Comparison of ENCODE assay signal across 23 mouse cellular contexts in the genomic region with DNA sequence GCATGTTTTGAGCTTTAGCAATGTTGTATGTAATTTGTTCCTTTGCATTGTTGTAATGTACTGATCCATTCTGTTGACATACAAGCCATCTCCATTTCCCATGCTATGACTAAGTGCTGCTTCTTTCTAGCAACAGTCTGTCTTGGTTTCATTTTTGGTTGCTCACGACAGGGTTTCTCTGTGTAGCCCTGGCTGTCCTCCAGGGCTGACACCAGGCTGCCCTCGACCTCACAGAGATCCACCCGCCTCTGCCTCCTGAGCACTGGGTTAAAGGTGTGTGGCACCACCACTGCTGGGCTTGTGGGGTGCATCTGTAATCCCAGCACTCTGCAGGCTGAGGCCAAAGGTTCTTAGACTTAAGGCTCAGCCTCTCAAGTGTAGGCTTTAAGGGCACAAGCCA. TPM values are rescaled to one million over a fixed set of nuclear protein-coding genes. Genes with fewer than 3 reads are reported as not detected.
DNase-seq lines count a peak whose midpoint lies in the region; ATAC-seq and TF ChIP-seq lines count a peak whose summit lies in the region.
"Had no signal": no experiment of that assay in that cellular context is flagged by ENCODE, and none has a peak within 500 bp of the region (broad histone marks: within the 10 kb centered on the region; RNA-seq: fewer than 3 reads in every experiment).

No protein-coding gene starts in this region.

- TF ChIP-seq CTCF in liver, adult 2 months (IDR thresholded peaks at IDR 0.05; ENCODE audit: low read depth, low read length) = no peak
- no peak for TF ChIP-seq CTCF in cerebellum, adult 2 months (IDR thresholded peaks at IDR 0.05; ENCODE audit: borderline replicate concordance, insufficient read depth, low read depth, low read length)

- in situ Hi-C loops in ES-E14 (cut with MboI; ENCODE audit: low sequenced_read_pairs in 2 of 2, unreplicated experiment in 2 of 2) = no loop called here

- no peaks in the 10 kb centered on the region; the same call in 1 of the 2 replicates for H3K79me2 ChIP-seq in liver, adult 2 months (ENCODE audit: control insufficient read depth, insufficient read depth, low read length)

- no peaks in the 10 kb centered on the region for H3K36me3 ChIP-seq in liver, adult 2 months (ENCODE audit: control insufficient read depth, insufficient read depth, low read length)
- H3K36me3 ChIP-seq in ES-E14 (ENCODE audit: control insufficient read depth, insufficient read depth, low read length, poor library complexity, severe bottlenecking) = peaks cover 40% of the 10 kb centered on the region

- ATAC-seq in inflammation-experienced regulatory T-cells, adult 6 months = peak; percentile 79
- ATAC-seq: forebrain, embryonic 14.5 days had no signal

- peak; percentile 7 for DNase-seq in liver, adult 2 months (ENCODE audit: extremely low read depth, low read depth, low spot score)
- no peak for DNase-seq in liver
- peak; percentile 49 for DNase-seq in 416B (ENCODE audit: low read depth)
- no peak for DNase-seq in ES-E14 (ENCODE audit: low read depth, low spot score)
- DNase-seq in gastrocnemius, postnatal 10 days = no peak
- no peak for DNase-seq in cerebellum, adult 2 months
- DNase-seq in gastrocnemius, postnatal 4 days (ENCODE audit: low spot score in 2 of 2) = no peak
- DNase-seq: cerebellum, adult 18-20 months; cerebellum, postnatal 36 days; embryo, embryonic 11 days; kidney, adult 2 months; kidney, postnatal 10 days; lung, adult 2 months; lung, postnatal 14 days; midbrain, embryonic 14.5 days; right cerebral cortex, postnatal 4 days; thymus, postnatal 4 days had no signal

- H3K27me3 ChIP-seq in liver, adult 2 months (ENCODE audit: control insufficient read depth, insufficient read depth, low read length) = no peaks in the 10 kb centered on the region
- H3K27me3 ChIP-seq in cerebellum, adult 2 months (ENCODE audit: control insufficient read depth, insufficient read depth, low read length) = no peaks in the 10 kb centered on the region
- H3K27me3 ChIP-seq: embryonic facial prominence, embryonic 13.5 days; hindbrain, embryonic 12.5 days; stomach, embryonic 15.5 days had no signal

- H3K9ac ChIP-seq in liver, adult 2 months (ENCODE audit: low read depth, low read length) = no peak overlapping the region
- 0 out of 2 replicates have a peak overlapping the region, but pooled peaks have one; percentile 4 for H3K9ac ChIP-seq in ES-E14 (ENCODE audit: insufficient read depth, low read depth, low read length, poor library complexity, severe bottlenecking)
- H3K9ac ChIP-seq: embryonic facial prominence, embryonic 13.5 days; hindbrain, embryonic 12.5 days; stomach, embryonic 15.5 days had no signal

- no peaks in the 10 kb centered on the region for H3K4me1 ChIP-seq in liver, adult 2 months (ENCODE audit: control insufficient read depth, insufficient read depth, low read length)
- H3K4me1 ChIP-seq in ES-E14 (ENCODE audit: control insufficient read depth in 2 of 2, insufficient read depth in 2 of 2, low read length in 2 of 2, poor library complexity in 1 of 2) = peaks cover 2 to 3% of the 10 kb centered on the region in 2 experiments; a peak in 2 of 4 replicates
- H3K4me1 ChIP-seq in cerebellum, adult 2 months (ENCODE audit: control insufficient read depth, insufficient read depth, low read length) = no peaks in the 10 kb centered on the region

- WGBS in liver, adult 2 months = 19% methylated on average over 3 of the region's 3 CpGs
- 58% methylated on average over 3 of the region's 3 CpGs for WGBS in cerebellum, adult 2 months

- no peak for TF ChIP-seq POLR2A in liver, adult 2 months (IDR thresholded peaks at IDR 0.05; ENCODE audit: extremely low read depth, insufficient read depth, low read length)
- no peak for TF ChIP-seq POLR2A in cerebellum, adult 2 months (IDR thresholded peaks at IDR 0.05; ENCODE audit: borderline replicate concordance, insufficient read depth, low read length)

- H3K4me3 ChIP-seq in liver, adult 2 months (ENCODE audit: insufficient read depth, low read depth, low read length) = no peak overlapping the region
- H3K4me3 ChIP-seq in ES-E14 (ENCODE audit: insufficient read depth in 1 of 2, low read depth in 1 of 2, low read length in 2 of 2, poor library complexity in 1 of 2, severe bottlenecking in 1 of 2) = no peak overlapping the region
- H3K4me3 ChIP-seq in cerebellum, adult 2 months (replicated peaks; ENCODE audit: insufficient read depth, low read depth, low read length) = no peak overlapping the region
- H3K4me3 ChIP-seq: embryonic facial prominence, embryonic 13.5 days; hindbrain, embryonic 12.5 days; limb, embryonic 10.5 days; stomach, embryonic 15.5 days had no signal

- H3K27ac ChIP-seq in liver, adult 2 months (replicated peaks; ENCODE audit: insufficient read depth, low read depth, low read length) = no peak overlapping the region
- H3K27ac ChIP-seq in ES-E14 (ENCODE audit: insufficient read depth, low read depth, low read length, poor library complexity, severe bottlenecking) = no peak overlapping the region
- no peak overlapping the region for H3K27ac ChIP-seq in cerebellum, adult 2 months (ENCODE audit: insufficient read depth, low read length)
- H3K27ac ChIP-seq: embryonic facial prominence, embryonic 13.5 days; hindbrain, embryonic 12.5 days; limb, embryonic 10.5 days; stomach, embryonic 15.5 days had no signal

- H3K9me3 ChIP-seq in ES-E14 (ENCODE audit: control insufficient read depth, insufficient read depth, low read depth, low read length) = no peaks in the 10 kb centered on the region
- H3K9me3 ChIP-seq: embryonic facial prominence, embryonic 13.5 days; hindbrain, embryonic 12.5 days; limb, embryonic 10.5 days; stomach, embryonic 15.5 days had no signal

TF ChIP-seq in ES-E14, 5 proteins besides CTCF, POLR2A, EP300 and RAD21:
- TF ChIP-seq CHD2 (IDR thresholded peaks at IDR 0.05; ENCODE audit: low read depth, low read length) (no peak), ZC3H11A (IDR thresholded peaks at IDR 0.05; ENCODE audit: borderline replicate concordance, low read depth, low read length) (no peak), ZNF384 (IDR thresholded peaks at IDR 0.05; ENCODE audit: low read depth, low read length) (no peak), HCFC1 (IDR thresholded peaks at IDR 0.05; ENCODE audit: borderline replicate concordance, insufficient read depth, low read length) (no peak), MAFK (IDR thresholded peaks at IDR 0.05; ENCODE audit: insufficient read depth, low read depth, low read length) (no peak)

RNA-seq across cellular contexts. Expression of a gene that starts 5.3 kb away (rescaled TPM):
- 0.74 and 1.5 TPM in 2 replicates for total RNA-seq in liver, adult 2 months (2014; rRNA removed)
- 0.21 and 0.32 TPM in 2 replicates for polyA plus RNA-seq in liver, adult 2 months (2012; rRNA removed)
- total RNA-seq in ES-E14 (2012; rRNA removed) = 91.0 and 103 TPM in 2 replicates
- polyA plus RNA-seq in inflammation-experienced regulatory T-cells, adult 6 months (2017; shearing (Covaris generic)) = 100 to 1,000 TPM in 1 of 3 experiments, 10 to 100 TPM in 2; 11.6 to 139 (median 16.8) TPM
- 10 to 100 TPM; 18.4 to 23.2 TPM for total RNA-seq in gastrocnemius, postnatal 10 days (2021)
- polyA plus RNA-seq in cerebellum, adult 2 months (2012; rRNA removed) = 1.0 and 1.2 TPM in 2 replicates
- total RNA-seq in gastrocnemius, postnatal 4 days (2021) = 10 to 100 TPM; 40.0 to 41.4 TPM

RNA-seq across cellular contexts. Expression of a gene that starts 24.7 kb away (rescaled TPM):
- total RNA-seq in liver, adult 2 months (2014; rRNA removed) = 1.2 and 1.5 TPM in 2 replicates
- polyA plus RNA-seq in liver, adult 2 months (2012; rRNA removed) = 2.9 and 3.8 TPM in 2 replicates
- 16.4 and 27.6 TPM in 2 replicates for total RNA-seq in ES-E14 (2012; rRNA removed)
- polyA plus RNA-seq in inflammation-experienced regulatory T-cells, adult 6 months (2017; shearing (Covaris generic)) = 10 to 100 TPM in 1 of 3 experiments, 1 to 10 TPM in 2; 3.4 to 10.0 (median 6.5) TPM
- 10 to 100 TPM in 1 of 2 experiments, 1 to 10 TPM in 1; 6.6 to 11.3 TPM for total RNA-seq in gastrocnemius, postnatal 10 days (2021)
- polyA plus RNA-seq in cerebellum, adult 2 months (2012; rRNA removed) = 19.4 and 21.4 TPM in 2 replicates
- 10 to 100 TPM in 1 of 2 experiments, 1 to 10 TPM in 1; 9.4 to 10.4 TPM for total RNA-seq in gastrocnemius, postnatal 4 days (2021)

RNA-seq across cellular contexts. Expression of a gene that starts 30.1 kb away (rescaled TPM):
- 5.7 and 9.1 TPM in 2 replicates for total RNA-seq in liver, adult 2 months (2014; rRNA removed)
- 4.8 and 6.1 TPM in 2 replicates for polyA plus RNA-seq in liver, adult 2 months (2012; rRNA removed)
- 21.1 and 30.4 TPM in 2 replicates for total RNA-seq in ES-E14 (2012; rRNA removed)
- polyA plus RNA-seq in inflammation-experienced regulatory T-cells, adult 6 months (2017; shearing (Covaris generic)) = 10 to 100 TPM; 22.7 to 35.2 (median 25.1) TPM
- 1 to 10 TPM; 5.7 to 6.3 TPM for total RNA-seq in gastrocnemius, postnatal 10 days (2021)
- polyA plus RNA-seq in cerebellum, adult 2 months (2012; rRNA removed) = 30.9 and 31.5 TPM in 2 replicates
- 1 to 10 TPM; 7.9 to 8.1 TPM for total RNA-seq in gastrocnemius, postnatal 4 days (2021)

RNA-seq across cellular contexts. Expression of a gene that starts 38.6 kb away (rescaled TPM):
- 25.2 and 29.7 TPM in 2 replicates for total RNA-seq in liver, adult 2 months (2014; rRNA removed)
- 15.5 and 16.8 TPM in 2 replicates for polyA plus RNA-seq in liver, adult 2 months (2012; rRNA removed)
- total RNA-seq in ES-E14 (2012; rRNA removed) = 37.8 and 45.2 TPM in 2 replicates
- polyA plus RNA-seq in inflammation-experienced regulatory T-cells, adult 6 months (2017; shearing (Covaris generic)) = 10 to 100 TPM; 25.0 to 31.5 (median 26.9) TPM
- 10 to 100 TPM; 20.2 to 20.3 TPM for total RNA-seq in gastrocnemius, postnatal 10 days (2021)
- polyA plus RNA-seq in cerebellum, adult 2 months (2012; rRNA removed) = 67.1 and 70.8 TPM in 2 replicates
- 10 to 100 TPM; 24.4 to 24.6 TPM for total RNA-seq in gastrocnemius, postnatal 4 days (2021)

RNA-seq across cellular contexts. Expression of a gene that starts 41.2 kb away (rescaled TPM):
- total RNA-seq in liver, adult 2 months (2014; rRNA removed) = 8.6 and 8.9 TPM in 2 replicates
- 19.1 and 21.5 TPM in 2 replicates for polyA plus RNA-seq in liver, adult 2 months (2012; rRNA removed)
- total RNA-seq in ES-E14 (2012; rRNA removed) = 52.0 and 54.1 TPM in 2 replicates
- polyA plus RNA-seq in inflammation-experienced regulatory T-cells, adult 6 months (2017; shearing (Covaris generic)) = 10 to 100 TPM; 39.3 to 51.1 (median 40.1) TPM
- total RNA-seq in gastrocnemius, postnatal 10 days (2021) = 10 to 100 TPM; 11.8 to 16.4 TPM
- 81.8 and 97.8 TPM in 2 replicates for polyA plus RNA-seq in cerebellum, adult 2 months (2012; rRNA removed)
- 10 to 100 TPM; 18.4 to 19.4 TPM for total RNA-seq in gastrocnemius, postnatal 4 days (2021)

Comparison
In these comparisons a context has a peak if more than half of its experiments do, and no peak if none do; other contexts are left out.
1. DNase-seq: peak in liver, adult 2 months (single experiment) and 416B (single experiment); none in liver (single experiment), ES-E14 (single experiment), gastrocnemius, postnatal 10 days (single experiment), cerebellum, adult 2 months (0 of 2) and gastrocnemius, postnatal 4 days (0 of 2).